Mouse (Mus musculus): ENCODE data around the gene Hlx.

The Hlx gene

GRCm38 (mm10) chr1:184737228-184737627 is 4.8 kb upstream of the Hlx start:
- H3K27me3 ChIP-seq (ENCODE audit: insufficient read depth, low read length): peaks cover 54% of the 10 kb centered on the region
- TF ChIP-seq NANOG (IDR thresholded peaks at IDR 0.05; ENCODE audit: borderline replicate concordance, low read length) (no peak), CTCF (conservative IDR thresholded peaks at IDR 0.05; ENCODE audit: low read length) (no peak), POU5F1 (IDR thresholded peaks at IDR 0.05; ENCODE audit: borderline replicate concordance, low read length) (no peak)
- H3K9me3 ChIP-seq (ENCODE audit: low read length): no peaks in the 10 kb centered on the region
- H3K4me3 ChIP-seq (replicated peaks; ENCODE audit: low read length): no peak overlapping the region
- H3K36me3 ChIP-seq (ENCODE audit: insufficient read depth, low read length): no peaks in the 10 kb centered on the region
- H3K4me1 ChIP-seq (replicated peaks; ENCODE audit: low read depth, low read length): peaks cover 20% of the 10 kb centered on the region

GRCm38 (mm10) chr1:184736260-184736659 is 3.8 kb upstream of the Hlx start:
- H3K9me3 ChIP-seq (ENCODE audit: low read length): no peaks in the 10 kb centered on the region
- TF ChIP-seq POU5F1 (IDR thresholded peaks at IDR 0.05; ENCODE audit: borderline replicate concordance, low read length) (no peak), CTCF (conservative IDR thresholded peaks at IDR 0.05; ENCODE audit: low read length) (no peak), NANOG (IDR thresholded peaks at IDR 0.05; ENCODE audit: borderline replicate concordance, low read length) (no peak)
- H3K27me3 ChIP-seq (ENCODE audit: insufficient read depth, low read length): peaks cover 63% of the 10 kb centered on the region
- H3K36me3 ChIP-seq (ENCODE audit: insufficient read depth, low read length): no peaks in the 10 kb centered on the region
- H3K4me3 ChIP-seq (replicated peaks; ENCODE audit: low read length): no peak overlapping the region
- peaks cover 23% of the 10 kb centered on the region for H3K4me1 ChIP-seq (replicated peaks; ENCODE audit: low read depth, low read length)

- Histone ChIP-seq H3K36me3 (ENCODE audit: insufficient read depth, low read length) (no peaks in the 10 kb centered on the region), H3K4me3 (replicated peaks; ENCODE audit: low read length) (no peak overlapping the region), H3K4me1 (replicated peaks; ENCODE audit: low read depth, low read length) (peaks cover 23% of the 10 kb centered on the region), H3K9me3 (ENCODE audit: low read length) (no peaks in the 10 kb centered on the region), H3K27me3 (ENCODE audit: insufficient read depth, low read length) (peaks cover 73% of the 10 kb centered on the region)
- TF ChIP-seq CTCF (conservative IDR thresholded peaks at IDR 0.05; ENCODE audit: low read length) (no peak), POU5F1 (IDR thresholded peaks at IDR 0.05; ENCODE audit: borderline replicate concordance, low read length) (no peak), NANOG (IDR thresholded peaks at IDR 0.05; ENCODE audit: borderline replicate concordance, low read length) (no peak)
These were observed 2.8 kb upstream of the Hlx start for GRCm38 (mm10) chr1:184734991-184735920.

- H3K4me1 ChIP-seq (replicated peaks; ENCODE audit: low read depth, low read length): peaks cover 30% of the 10 kb centered on the region
- TF ChIP-seq CTCF (conservative IDR thresholded peaks at IDR 0.05; ENCODE audit: low read length): no peak
- TF ChIP-seq POU5F1 (IDR thresholded peaks at IDR 0.05; ENCODE audit: borderline replicate concordance, low read length): no peak
- TF ChIP-seq NANOG (IDR thresholded peaks at IDR 0.05; ENCODE audit: borderline replicate concordance, low read length): no peak
- H3K27me3 ChIP-seq (ENCODE audit: insufficient read depth, low read length): peaks cover 81% of the 10 kb centered on the region
- no peaks in the 10 kb centered on the region for H3K36me3 ChIP-seq (ENCODE audit: insufficient read depth, low read length)
- H3K9me3 ChIP-seq (ENCODE audit: low read length): no peaks in the 10 kb centered on the region
- no peak overlapping the region for H3K4me3 ChIP-seq (replicated peaks; ENCODE audit: low read length)
These were observed 1.8 kb upstream of the Hlx start for GRCm38 (mm10) chr1:184734067-184734830.

GRCm38 (mm10) chr1:184733300-184734066 is 1.1 kb upstream of the Hlx start:
- Histone ChIP-seq H3K27me3 (ENCODE audit: insufficient read depth, low read length) (peaks cover 84% of the 10 kb centered on the region), H3K9me3 (ENCODE audit: low read length) (no peaks in the 10 kb centered on the region), H3K4me1 (replicated peaks; ENCODE audit: low read depth, low read length) (peaks cover 30% of the 10 kb centered on the region), H3K4me3 (replicated peaks; ENCODE audit: low read length) (peak overlapping the region; percentile 80), H3K36me3 (ENCODE audit: insufficient read depth, low read length) (no peaks in the 10 kb centered on the region)
- TF ChIP-seq CTCF (conservative IDR thresholded peaks at IDR 0.05; ENCODE audit: low read length) (no peak), POU5F1 (IDR thresholded peaks at IDR 0.05; ENCODE audit: borderline replicate concordance, low read length) (no peak), NANOG (IDR thresholded peaks at IDR 0.05; ENCODE audit: borderline replicate concordance, low read length) (no peak)

GRCm38 (mm10) chr1:184731644-184732545 is 524 bp downstream of the Hlx start:
- Histone ChIP-seq H3K4me1 (replicated peaks; ENCODE audit: low read depth, low read length) (peaks cover 43% of the 10 kb centered on the region), H3K4me3 (replicated peaks; ENCODE audit: low read length) (peak overlapping the region; percentile 80), H3K36me3 (ENCODE audit: insufficient read depth, low read length) (no peaks in the 10 kb centered on the region), H3K9me3 (ENCODE audit: low read length) (no peaks in the 10 kb centered on the region), H3K27me3 (ENCODE audit: insufficient read depth, low read length) (peaks cover 93% of the 10 kb centered on the region)
- TF ChIP-seq NANOG (IDR thresholded peaks at IDR 0.05; ENCODE audit: borderline replicate concordance, low read length) (no peak), CTCF (conservative IDR thresholded peaks at IDR 0.05; ENCODE audit: low read length) (no peak), POU5F1 (IDR thresholded peaks at IDR 0.05; ENCODE audit: borderline replicate concordance, low read length) (no peak)

GRCm38 (mm10) chr1:184731091-184731640 is 1.3 kb downstream of the Hlx start:
- TF ChIP-seq CTCF (conservative IDR thresholded peaks at IDR 0.05; ENCODE audit: low read length) (no peak), POU5F1 (IDR thresholded peaks at IDR 0.05; ENCODE audit: borderline replicate concordance, low read length) (no peak), NANOG (IDR thresholded peaks at IDR 0.05; ENCODE audit: borderline replicate concordance, low read length) (no peak)

More at GRCm38 (mm10) chr1:184731091-184731640, 1.3 kb downstream of the Hlx start:
- Histone ChIP-seq H3K9me3 (ENCODE audit: low read length) (no peaks in the 10 kb centered on the region), H3K27me3 (ENCODE audit: insufficient read depth, low read length) (peaks cover 93% of the 10 kb centered on the region), H3K36me3 (ENCODE audit: insufficient read depth, low read length) (no peaks in the 10 kb centered on the region), H3K4me3 (replicated peaks; ENCODE audit: low read length) (peak overlapping the region; percentile 80), H3K4me1 (replicated peaks; ENCODE audit: low read depth, low read length) (peaks cover 48% of the 10 kb centered on the region)
